Mouse (Mus musculus) E14TG2a.4 (cell line): Measurements from ENCODE around the gene B4gat1.

Experiments used
- CTCF ChIP-seq: conservative IDR thresholded peaks from 2 replicates; pipeline ENCODE4 v1.5.1; 2014; ENCODE audit warnings: low read length
- POU5F1 ChIP-seq: IDR thresholded peaks from 2 replicates; pipeline ENCODE4 v1.6.1; 2014; ENCODE audit warnings: low read length, borderline replicate concordance

DNA sequence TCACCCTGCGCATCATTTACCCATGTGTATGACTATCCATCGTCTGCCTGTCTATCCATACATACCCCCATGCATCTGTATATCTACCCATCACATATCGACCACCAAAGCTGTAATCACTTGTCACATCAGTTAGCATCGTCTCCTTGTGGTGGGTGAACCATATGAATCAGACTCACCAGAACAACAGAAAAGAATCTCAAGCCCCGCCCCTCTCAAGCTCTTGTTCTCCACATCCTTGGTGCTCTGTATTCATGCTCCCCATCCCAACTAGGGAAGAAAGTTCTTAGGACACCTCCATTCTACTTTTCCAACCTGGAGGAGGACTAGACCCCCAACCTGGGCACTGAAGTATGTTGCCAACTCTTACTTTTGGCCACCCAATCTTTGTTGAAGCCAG is 23.4 kb downstream of the B4gat1 start:
- TF ChIP-seq CTCF (no peak), POU5F1 (no peak)
